Mouse (Mus musculus) lung, postnatal 36 days (tissue): ENCODE measurements around the gene Gm45208.

Experiments
- DNase-seq: peaks from one replicate; pipeline ENCODE4 v3.0.0; 2022; ENCODE audit warnings: mixed read lengths

The Gm45208 gene

DNA sequence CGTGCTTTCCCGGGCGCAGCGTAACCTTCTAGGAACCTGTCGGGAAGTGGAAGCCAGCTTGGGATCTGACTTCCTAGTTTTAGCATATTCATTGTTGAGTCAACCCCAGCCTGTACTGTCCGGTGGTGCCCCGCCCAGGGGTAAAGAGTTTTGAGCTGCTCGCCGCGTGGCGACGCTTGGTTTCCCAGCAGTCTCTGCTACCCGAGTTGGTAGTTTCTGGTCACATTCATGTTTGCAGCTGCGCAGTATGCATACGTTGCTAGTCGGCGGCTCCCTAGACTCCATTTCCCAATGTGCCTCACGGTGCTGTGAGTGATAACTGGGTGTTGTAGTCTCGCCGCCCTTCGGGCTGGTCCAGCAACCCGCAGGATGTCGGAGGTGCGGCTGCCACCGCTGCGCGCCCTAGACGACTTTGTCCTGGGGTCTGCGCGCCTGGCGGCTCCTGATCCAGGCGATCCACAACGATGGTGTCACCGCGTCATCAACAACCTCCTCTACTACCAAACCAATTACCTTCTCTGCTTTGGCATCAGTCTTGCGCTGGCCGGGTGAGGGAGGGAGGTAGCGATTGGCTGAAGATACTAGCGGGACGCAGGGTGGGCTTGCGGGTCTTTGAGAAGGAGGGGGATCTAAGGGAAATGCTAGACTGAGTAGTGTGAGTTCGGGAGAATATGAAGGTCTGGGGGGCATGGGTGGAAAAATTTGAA is 6.3 kb downstream of the Gm45208 start, which contains the start of gene Praf2:
TSS of gene Praf2 (plus strand) at position 225 of the 707 bp plus-strand sequence.
- peak; percentile 89 for DNase-seq

DNA sequence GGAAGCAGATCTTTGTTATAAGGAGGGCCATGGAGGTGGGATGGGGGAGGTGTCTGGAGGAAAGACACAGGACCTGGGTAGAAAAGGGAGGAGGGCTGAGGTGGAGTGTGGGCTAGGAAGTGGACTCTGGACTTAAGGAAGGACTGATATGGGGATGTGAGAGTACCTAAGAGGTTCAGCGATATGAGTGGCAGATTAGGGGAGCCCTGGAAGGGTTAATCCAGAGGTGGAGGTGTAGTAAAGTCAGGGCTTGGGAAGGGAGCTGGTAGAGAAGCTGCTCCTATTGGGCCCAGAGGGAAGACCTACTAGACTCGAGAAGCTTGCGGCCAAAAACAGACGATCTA is 6.8 kb downstream of the Gm45208 start:
- no peak for DNase-seq

DNA sequence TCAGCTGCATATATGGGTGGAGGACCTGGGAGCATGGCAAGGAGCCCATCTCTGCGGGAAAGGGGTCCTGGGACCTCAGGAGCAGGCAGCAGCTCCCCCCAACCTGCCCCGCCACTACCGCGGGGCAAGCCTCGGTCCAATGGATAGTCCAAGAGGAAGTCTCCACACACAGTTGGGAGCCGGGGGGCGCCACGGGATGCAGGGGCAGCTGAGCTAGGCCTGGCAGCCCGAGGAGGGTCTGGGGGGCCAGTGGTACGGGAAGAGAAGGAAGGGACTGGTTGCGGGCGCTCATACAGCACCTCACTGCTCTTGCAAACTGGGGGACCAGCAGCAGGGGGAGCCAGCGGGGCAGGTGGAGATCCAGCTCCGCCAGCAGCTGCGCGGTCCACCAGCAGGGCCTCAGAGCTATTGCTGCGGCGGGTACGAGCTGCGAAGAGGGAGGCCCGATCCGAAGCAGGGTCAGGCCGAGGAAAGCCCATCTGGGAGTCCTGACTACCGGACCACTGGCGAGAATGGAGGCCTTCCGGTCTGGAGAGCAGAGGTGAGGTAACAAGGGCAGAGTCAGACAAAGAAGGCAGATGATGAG is 11.6 kb downstream of the Gm45208 start:
- peak; percentile 83 for DNase-seq

DNA sequence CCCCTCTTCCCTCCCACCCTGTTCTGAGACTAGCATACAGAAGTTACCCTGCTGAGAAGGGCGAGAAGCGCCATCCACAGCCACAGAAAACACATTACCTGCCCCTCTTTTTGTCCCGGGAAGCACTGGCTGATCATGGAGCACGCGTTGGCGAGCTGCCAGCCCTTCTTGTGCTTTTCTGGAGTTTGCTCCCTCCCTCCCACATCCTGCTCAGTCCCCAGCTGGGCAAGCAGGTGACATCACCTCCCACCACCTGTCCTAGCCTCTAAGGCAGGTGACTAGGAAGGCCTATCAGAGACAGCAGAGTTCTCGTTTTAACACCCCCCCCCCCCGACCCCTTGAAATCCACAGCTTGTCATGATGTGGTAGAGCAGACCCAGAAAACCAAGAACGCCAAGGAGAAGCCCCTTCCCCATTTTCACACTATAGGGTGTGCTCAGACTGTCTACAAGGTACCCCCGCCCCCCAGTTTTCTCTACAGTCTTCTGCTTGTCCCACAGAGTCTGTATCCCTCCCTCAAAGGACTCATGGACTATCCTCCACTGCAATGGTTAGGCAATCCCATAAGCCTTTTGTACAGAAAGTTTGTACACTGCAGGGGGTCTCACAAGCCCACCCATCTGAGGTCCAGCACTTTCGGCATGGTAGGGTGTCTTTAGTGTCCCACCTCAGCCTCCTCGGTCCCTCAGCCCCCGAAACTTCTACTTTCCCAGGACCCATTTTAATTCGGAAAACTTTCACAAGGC is 17.5 kb downstream of the Gm45208 start:
- peak; percentile 75 for DNase-seq

DNA sequence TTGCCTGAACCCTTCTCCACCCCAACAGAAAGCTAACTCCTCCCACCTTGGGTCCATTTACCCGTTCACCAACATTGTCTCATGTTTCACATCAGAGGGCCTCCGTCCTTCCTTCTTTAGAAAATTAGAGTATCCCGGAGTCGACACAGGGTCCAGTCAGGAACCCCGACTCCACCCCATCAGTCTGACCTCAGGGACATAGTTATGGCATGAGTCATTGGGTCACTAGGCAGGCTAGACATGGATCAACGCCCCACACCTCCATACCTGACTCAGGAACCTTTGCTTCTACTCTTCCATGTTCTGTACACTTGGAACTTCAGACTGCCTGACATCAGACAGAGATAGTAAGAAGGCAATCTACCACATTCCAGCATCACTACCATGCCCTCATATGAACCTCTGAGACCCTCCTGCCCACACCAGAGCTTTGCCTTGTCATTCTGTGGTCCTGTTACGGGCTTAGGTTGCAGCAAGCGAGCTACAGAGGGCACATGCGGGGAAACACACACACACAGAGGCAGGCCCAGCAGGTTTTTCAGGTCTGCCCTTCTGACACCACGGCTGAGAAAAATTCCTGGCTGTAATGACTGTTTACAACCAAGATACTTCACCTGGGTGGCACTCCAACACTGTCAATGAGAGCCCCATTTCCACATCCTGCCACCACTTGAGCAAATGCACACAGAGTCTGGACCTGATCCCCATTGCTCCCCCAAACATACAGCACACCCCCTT is 18.2 kb downstream of the Gm45208 start:
- peak; percentile 79 for DNase-seq

DNA sequence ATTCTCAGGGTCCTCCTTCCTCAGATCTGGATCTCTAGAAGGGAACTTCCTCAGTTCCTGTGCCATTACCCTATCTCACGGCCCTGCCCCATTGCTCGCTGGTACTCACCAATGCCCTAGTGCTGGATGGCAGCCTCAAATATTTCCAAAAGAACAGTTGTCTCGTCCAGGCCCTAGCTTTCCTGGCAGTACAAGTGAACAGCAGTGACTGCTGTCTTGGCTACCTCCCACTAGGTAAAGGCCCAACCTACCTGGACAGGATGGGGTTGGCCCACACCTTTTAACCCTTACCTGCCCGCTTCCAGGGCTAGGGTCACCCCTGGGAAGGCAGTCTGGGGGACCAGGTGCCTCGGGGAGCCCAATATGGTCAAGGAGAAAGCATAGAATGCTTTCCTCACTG is 19.1 kb downstream of the Gm45208 start:
- DNase-seq = peak; percentile 45

DNA sequence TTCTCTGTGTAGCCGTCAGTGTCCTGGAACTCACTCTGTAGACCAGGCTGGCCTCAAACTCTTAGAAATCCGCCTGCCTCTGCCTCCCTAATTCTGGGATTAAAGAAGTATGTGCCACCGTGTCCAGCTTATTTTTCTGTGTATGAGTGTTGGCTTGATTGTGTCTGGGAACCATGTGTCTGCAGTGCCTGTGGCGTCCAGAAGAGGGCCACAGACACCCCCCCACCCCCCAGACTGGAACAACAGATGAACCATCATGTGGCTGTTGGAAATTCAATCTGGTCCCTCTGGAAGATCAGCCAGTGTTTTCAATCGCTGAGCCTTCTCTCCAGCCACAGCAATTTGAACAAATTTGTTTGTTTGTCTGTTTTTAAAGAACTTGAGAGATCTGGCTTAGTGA is 21.4 kb downstream of the Gm45208 start:
- no peak for DNase-seq

DNA sequence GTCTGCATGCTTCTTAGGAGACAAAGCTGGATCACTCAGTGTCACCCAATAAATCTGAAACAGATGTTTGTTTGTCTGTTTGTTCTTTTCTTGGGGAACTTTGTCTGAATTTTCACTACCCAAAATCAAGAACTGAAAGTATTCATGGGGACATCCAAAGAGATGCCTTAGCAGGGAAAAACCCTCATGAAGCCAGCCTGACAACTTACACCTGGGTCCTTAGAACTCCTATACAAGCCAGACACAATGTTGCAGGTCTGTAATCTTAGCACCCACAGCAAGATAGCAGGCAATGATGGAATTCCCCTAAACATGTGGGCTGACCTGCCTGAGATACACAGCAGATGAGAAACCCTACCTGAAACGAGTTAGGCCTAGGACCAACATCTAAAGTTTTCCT is 22.9 kb downstream of the Gm45208 start:
- no peak for DNase-seq

DNA sequence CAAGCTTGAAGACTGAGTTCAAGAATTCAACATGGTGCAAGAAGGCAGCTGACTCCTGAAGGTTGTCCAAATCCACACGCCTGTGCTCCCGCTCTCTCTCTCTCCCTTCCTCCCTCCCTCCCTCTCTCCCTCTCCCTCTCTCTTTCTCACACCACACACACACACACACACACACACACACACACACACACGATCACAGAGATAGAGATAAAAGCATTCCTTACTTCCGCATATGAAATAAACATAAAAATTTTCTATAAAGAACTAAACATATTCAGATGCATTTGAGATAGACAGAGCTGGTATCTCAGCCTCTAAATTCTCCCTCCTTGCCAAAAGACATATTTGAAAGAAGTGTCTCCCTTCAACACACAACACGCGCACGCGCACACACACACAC is 23.4 kb downstream of the Gm45208 start:
- no peak for DNase-seq

DNA sequence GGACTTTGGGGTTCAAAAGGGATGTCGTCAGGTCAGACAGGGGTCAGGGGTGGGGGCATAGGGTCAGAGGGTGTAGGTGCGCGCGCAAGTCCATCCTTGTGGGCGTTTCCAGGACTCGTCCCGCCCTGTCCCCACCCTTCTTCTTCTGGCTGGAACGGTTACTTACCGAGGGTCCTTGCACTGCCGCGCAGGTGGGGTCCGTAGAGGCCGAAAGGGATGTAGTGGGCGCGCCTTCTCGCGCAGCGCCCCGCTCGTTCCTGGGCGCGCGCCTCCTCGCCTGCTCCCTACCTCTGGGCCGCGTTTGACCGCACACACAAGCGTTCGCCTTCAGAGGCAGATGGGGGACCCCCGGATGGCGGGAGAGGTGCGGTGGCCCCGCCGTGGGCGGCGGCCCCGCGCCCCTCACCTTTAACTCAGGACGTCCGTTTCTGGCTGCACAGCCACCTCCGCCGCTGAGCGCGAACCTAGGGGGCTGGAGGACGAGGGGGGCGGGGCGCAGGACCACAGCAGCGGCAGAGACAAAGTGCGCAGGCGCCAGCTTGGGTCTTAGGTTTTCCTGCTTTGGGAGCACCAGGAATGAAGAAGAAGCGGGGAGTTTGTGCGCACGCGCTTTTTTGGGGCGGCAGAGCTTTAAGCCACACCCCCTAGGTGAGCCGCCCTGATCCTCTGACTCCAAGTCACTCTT is 28.5 kb downstream of the Gm45208 start, which contains the start of gene Ccdc120:
TSS of gene Ccdc120 (minus strand) at position 474 of the 685 bp plus-strand sequence.
- peak; percentile 70 for DNase-seq

DNA sequence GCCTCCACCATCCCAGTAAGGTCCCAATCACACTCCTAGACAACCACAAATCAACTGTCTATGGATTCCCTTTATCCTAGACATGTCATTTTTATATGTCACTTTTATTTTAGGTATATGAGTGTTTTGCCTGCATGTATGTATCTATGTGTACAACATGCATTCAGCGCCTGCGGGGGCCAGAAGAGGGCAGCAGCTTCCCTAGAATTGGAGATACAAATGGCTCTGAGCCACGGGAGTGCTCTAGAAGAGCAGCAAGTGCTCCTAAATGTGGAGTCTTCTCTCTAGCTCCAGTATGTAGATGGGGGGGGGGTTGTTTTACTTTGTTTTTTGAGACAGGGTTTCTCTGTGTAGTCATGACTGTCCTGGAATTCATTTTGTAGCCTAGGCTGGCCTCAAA is 31.6 kb downstream of the Gm45208 start:
- DNase-seq = peak; percentile 42

DNA sequence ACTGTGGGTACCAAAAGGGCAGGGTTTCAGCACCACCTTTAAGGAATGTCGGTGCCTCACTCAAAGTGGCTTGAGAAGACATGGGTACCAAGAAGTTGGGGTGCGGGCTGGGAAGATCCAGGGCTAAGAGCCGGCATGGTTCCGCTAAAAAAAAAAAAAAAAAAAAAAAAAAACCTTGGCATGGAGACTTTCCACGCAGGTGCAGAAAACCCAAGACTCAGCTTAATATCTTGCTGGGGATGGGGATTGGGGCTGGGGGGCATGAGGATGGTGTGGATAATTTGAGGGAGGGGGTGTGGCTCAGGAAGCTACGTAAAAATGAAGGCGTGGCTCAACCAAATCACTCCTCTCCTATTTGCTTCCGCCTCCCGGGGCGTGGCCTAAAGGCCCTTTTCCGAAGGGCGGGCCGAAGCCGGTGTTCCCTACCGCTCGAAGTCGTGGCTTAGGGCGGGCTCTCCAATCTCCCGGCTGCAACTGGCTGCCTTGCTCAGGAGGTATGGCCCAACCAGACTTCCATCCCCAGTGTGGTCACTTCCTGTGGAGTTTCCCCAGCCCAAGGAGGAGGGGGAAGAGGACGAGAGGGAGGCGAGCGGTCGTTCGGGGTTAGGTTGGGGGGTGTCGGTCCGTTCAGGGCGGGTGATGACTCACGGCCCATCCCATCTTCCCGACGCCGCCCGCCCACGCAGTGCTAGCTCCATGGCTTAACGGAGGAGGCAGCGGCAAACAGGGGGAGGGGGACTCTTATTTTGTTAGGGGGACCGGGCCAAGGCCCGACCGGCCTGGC is 40.3 kb downstream of the Gm45208 start, which contains the start of gene Tfe3:
TSS of gene Tfe3 (plus strand) at position 424 of the 784 bp plus-strand sequence.
- peak; percentile 96 for DNase-seq

DNA sequence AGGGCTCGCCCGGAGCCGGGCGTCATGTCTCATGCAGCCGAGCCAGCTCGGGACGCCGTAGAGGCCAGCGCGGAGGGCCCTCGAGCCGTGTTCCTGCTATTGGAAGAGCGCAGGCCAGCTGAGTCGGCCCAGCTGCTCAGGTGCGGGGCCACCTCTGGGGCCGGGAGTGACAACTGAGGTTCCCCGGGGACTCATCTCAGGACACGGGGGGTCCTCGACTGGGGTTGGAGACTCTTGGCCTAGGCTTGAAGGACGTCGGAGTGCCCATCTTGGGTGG is 40.8 kb downstream of the Gm45208 start:
- no peak for DNase-seq

DNA sequence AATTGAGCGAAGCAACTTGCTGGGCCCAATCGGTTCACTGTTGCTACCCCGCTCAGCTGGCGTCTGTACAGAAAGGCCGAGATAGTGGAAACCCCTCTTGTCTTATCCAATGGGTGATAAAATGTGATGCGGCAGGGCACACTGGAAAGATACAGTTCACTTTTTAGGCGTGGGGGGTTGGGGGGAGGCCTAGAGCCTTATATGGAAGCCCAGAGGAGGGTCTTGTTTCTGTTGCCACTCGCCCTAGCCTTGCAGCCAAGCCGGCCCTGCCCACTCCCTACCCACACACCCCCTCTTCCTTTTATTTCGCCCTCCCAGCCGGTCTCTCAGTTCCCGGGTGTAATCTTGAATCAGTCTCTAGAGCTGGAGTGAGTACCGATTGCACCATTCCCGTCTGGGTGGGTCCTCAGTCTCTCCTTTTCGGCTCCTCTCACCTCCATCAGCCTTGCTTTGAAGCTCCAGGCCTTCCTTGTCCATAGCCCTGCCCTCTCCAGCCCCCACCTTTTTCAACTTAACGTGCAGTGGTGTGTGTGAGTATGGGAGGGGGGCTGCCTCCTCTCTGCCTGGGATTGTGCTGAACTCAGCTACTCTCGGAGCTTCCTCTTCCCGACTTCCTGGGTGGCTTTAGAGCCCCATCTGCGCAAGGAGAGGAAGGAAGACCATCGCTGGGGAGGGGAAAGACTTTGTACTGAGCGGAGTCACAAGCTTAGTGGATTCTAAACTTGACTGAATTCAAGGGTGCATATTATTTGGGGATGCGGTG is 41.8 kb downstream of the Gm45208 start:
- peak; percentile 60 for DNase-seq

DNA sequence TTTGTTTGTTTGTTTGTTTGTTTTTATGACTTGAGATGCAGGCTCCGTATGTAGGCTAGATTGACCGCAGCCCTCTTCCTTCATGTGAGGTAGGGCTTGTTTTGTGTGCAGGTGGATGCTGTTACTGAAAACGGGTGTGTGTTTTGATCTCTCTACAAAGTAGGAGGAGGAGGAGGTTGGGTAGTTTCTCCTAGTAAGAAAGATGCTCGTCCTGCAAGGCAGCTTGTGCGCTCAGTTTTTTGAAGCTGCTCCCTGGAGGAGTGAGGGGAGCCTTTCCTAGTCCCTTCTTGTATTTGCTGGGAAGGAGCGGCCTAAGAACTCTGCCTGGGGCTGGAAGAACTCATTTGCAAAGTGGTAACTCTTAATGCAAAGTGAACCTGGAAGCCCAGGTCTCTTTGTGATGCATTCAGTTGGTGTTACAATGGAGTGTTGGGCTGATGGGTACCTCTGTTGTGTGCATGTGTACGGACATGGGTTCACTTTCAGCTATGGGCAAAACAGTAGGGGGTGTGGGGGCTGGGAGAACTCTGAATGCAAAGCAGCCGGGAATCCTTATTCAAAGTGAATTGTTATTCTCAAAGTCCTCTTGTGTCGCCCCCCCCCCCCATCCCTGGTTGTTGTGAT is 42.7 kb downstream of the Gm45208 start:
- DNase-seq = no peak

DNA sequence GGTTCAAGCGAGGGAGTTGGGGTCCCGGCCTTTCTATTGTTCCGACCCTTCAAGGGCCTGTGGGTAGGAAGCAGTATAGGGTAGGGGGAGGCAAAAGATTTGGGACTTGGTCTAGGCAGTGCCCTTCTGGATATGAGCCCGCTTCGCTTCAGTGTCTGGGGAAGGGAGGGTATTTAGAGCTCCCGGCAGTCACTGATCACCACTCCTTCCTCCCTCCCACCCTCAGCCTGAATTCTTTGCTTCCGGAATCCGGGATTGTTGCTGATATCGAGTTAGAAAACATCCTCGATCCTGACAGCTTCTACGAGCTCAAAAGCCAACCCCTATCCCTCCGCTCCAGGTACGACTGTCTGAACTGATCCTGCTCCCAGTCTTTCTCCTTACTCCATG is 43.2 kb downstream of the Gm45208 start:
- DNase-seq = peak; percentile 17

DNA sequence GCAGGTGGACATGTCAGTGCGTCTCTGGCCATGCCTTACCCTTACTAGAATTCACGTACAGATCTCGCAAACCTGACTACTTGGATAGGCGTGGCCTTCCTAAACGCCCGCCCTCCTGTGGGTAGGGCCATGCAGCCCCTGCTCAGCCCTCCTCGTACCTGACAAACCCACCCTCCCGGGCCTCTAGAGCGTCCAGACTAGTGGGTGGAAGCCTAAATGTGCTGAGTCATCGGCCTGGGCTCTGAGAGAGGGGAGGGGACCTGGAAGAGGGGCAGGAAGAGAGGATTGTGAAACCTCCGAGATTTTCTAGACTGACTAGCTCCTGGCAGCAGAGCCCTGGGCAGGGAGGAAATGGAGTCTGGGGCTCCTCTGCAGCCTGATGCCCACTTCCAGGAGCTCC is 43.7 kb downstream of the Gm45208 start:
- DNase-seq = peak; percentile 76

DNA sequence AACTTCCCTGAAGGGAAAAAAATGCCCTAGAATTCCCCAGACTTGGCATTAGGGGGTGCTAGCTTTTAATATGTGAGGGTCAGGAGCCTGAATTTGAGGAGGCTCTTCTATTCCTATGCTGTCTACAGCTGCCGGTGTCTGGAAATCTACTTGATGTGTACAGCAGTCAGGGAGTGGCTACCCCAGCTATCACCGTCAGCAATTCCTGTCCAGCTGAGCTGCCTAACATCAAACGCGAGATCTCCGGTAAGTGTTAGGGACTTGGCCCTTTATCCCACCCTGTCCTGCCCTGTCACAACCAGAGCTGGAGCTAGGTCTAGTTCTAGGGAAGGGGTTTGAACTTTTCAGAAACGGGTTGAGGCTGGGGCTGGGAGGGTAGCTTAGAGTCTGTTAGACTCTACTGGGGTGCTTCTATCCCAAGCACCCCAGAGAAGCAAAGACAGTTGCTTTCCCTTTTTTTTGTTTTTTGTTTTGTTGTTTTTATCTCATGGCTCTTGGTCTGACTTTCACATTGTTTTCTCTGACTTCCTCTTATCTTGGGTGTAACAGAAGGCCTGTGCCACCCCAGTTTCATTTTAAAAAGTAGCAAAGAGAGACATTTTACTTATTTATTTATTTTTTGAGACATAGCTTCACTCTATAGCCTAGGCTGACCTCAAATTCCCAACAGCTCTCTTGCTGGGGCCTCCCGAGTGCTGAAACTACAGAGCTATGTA is 47.4 kb downstream of the Gm45208 start:
- DNase-seq = no peak

DNA sequence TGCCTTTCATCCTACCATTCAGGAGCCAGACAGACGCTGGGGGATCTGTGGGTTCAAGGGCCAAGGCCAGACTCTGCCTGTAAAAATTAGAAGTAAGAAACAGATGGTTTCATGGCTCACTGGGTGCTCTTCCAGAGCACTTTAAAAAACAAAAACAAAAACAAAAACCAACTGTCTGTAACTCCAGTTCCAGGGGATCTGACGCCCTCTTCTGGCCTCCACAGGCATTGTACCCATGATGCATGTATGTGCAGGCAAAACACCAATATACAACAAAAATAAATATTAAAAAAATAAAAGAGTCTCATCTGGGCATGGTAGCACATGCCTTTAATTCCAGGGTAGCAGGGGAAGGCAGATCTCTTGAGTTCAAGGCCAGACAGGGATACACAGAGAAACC is 50.7 kb downstream of the Gm45208 start:
- peak; percentile 46 for DNase-seq
